Mouse (Mus musculus): ENCODE measurements at regions not wholly inside any gene's neighbourhood (a gene's known extent, or its start where the extent isn't known, plus 50 kb on each side); places are given as distances from the start of the nearest gene placed in this dataset.

- WGBS = 74% methylated on average over 1 of the region's 1 CpGs
Observed at GRCm38 (mm10) chr12:11981743-11982142, 280.2 kb upstream of the Fam49a start.

DNA sequence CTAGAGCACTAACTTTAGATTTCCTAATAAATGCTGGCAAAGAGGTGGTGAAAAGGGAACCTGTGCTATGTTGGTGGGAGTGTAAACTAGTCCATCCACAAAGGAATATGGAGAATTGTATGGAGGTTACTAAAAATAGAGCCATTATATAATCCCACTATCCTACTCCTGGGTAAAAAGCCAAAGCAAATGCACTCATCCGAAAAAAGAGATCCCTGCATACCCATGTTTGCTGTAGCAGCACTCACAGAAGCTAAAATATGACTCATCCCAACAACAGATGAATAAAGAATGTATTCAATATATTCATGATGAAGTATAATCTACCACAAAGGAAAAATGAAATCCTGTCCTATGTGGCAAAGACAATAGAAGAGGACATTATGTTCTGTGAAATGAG lies 268.4 kb upstream of the Fam49a start:
- Histone ChIP-seq H3K36me3 (ENCODE audit: insufficient read depth, low read length) (no peaks in the 10 kb centered on the region), H3K27me3 (ENCODE audit: insufficient read depth, low read length) (no peaks in the 10 kb centered on the region), H3K4me2 (ENCODE audit: low read depth, low read length) (no peak overlapping the region), H3K4me3 (ENCODE audit: low read length) (no peak overlapping the region), H3K27ac (no peak overlapping the region), H3K9ac (replicated peaks; ENCODE audit: low read length) (no peak overlapping the region), H3K4me1 (ENCODE audit: insufficient read depth, low read length) (no peaks in the 10 kb centered on the region), H3K9me3 (ENCODE audit: low read length) (no peaks in the 10 kb centered on the region)
- TF ChIP-seq CTCF (IDR thresholded peaks at IDR 0.05; ENCODE audit: low read depth) = no peak
- WGBS = 72% methylated on average over 1 of the region's 1 CpGs
- DNase-seq (ENCODE audit: low spot score) = no peak
- no peak for ATAC-seq

More at GRCm38 (mm10) chr12:11981743-11982142, 280.2 kb upstream of the Fam49a start:
- no peak for TF ChIP-seq CTCF (IDR thresholded peaks at IDR 0.05; ENCODE audit: low read depth)
- H3K4me1 ChIP-seq (ENCODE audit: insufficient read depth, low read length) = no peaks in the 10 kb centered on the region
- ATAC-seq (no peak), DNase-seq (ENCODE audit: low spot score) (no peak)
- H3K4me3 ChIP-seq (ENCODE audit: low read length) = no peak overlapping the region
- no peaks in the 10 kb centered on the region for H3K27me3 ChIP-seq (ENCODE audit: insufficient read depth, low read length)
- H3K4me2 ChIP-seq (ENCODE audit: low read depth, low read length) = no peak overlapping the region
- H3K9ac ChIP-seq (replicated peaks; ENCODE audit: low read length) = no peak overlapping the region
- no peaks in the 10 kb centered on the region for H3K36me3 ChIP-seq (ENCODE audit: insufficient read depth, low read length)
- no peaks in the 10 kb centered on the region for H3K9me3 ChIP-seq (ENCODE audit: low read length)
- no peak overlapping the region for H3K27ac ChIP-seq

GRCm38 (mm10) chr12:11999199-11999598 lies 262.7 kb upstream of the Fam49a start:
- Histone ChIP-seq H3K9me3 (ENCODE audit: low read length) (no peaks in the 10 kb centered on the region), H3K4me3 (ENCODE audit: low read length) (no peak overlapping the region), H3K27me3 (ENCODE audit: insufficient read depth, low read length) (no peaks in the 10 kb centered on the region), H3K36me3 (ENCODE audit: insufficient read depth, low read length) (no peaks in the 10 kb centered on the region), H3K27ac (no peak overlapping the region), H3K4me2 (ENCODE audit: low read depth, low read length) (no peak overlapping the region), H3K9ac (replicated peaks; ENCODE audit: low read length) (no peak overlapping the region), H3K4me1 (ENCODE audit: insufficient read depth, low read length) (no peaks in the 10 kb centered on the region)
- DNase-seq (ENCODE audit: low spot score) (no peak), ATAC-seq (no peak)
- TF ChIP-seq CTCF (IDR thresholded peaks at IDR 0.05; ENCODE audit: low read depth) = no peak
- WGBS = 79% methylated on average over 4 of the region's 4 CpGs

DNA sequence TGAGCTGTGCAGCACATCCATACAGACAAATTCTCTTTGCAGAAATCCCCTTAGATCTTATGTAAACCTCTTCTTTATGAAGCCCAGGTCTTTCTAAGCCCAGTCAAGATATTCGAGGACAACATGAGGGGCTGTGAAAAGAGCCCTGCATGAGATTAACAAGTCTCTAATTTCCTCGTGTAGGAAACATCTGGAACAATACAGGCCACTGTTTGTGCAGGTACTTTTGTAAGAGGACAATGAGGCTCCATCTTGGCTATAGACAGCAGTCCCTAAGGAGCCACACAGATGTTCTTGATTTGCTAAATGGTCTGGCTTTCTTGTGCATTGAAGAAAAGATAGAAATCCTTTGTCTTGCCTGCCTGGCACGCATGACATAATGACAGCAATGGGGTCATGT lies 259.5 kb upstream of the Fam49a start:
- H3K4me2 ChIP-seq (ENCODE audit: low read depth, low read length) = no peak overlapping the region
- H3K4me1 ChIP-seq (ENCODE audit: insufficient read depth, low read length) = no peaks in the 10 kb centered on the region
- 27% methylated on average over 3 of the region's 3 CpGs for WGBS
- no peak for DNase-seq (ENCODE audit: low spot score)
- no peaks in the 10 kb centered on the region for H3K27me3 ChIP-seq (ENCODE audit: insufficient read depth, low read length)
- H3K9me3 ChIP-seq (ENCODE audit: low read length) = no peaks in the 10 kb centered on the region
- ATAC-seq = no peak
- H3K27ac ChIP-seq = no peak overlapping the region
- no peak overlapping the region for H3K9ac ChIP-seq (replicated peaks; ENCODE audit: low read length)
- TF ChIP-seq CTCF (IDR thresholded peaks at IDR 0.05; ENCODE audit: low read depth) = no peak
- no peaks in the 10 kb centered on the region for H3K36me3 ChIP-seq (ENCODE audit: insufficient read depth, low read length)
- H3K4me3 ChIP-seq (ENCODE audit: low read length) = no peak overlapping the region

DNA sequence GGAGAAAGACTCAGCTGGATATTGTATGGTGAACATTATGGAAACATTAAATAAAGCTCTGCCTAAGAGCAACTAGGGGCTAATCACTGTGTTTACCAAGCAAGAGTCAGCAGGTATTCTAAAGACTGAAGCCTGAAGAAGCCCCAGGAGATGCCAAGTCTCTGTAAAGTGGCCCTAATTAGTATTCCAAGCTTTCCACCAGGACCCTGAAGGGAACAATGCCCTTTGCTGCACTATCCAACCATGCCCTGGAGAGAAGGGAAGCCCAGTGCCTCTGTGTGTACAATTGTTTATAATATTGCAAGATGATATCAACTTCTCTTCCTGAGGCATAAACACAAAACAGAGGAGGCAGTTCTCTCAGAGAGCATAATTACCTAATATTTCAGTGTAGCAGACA lies 251.3 kb upstream of the Fam49a start:
- DNase-seq (ENCODE audit: low spot score) (no peak), ATAC-seq (peak; percentile 29; the same call in 1 of the 2 replicates)
- H3K36me3 ChIP-seq (ENCODE audit: insufficient read depth, low read length) = no peaks in the 10 kb centered on the region
- TF ChIP-seq CTCF (IDR thresholded peaks at IDR 0.05; ENCODE audit: low read depth) = no peak
- no peak overlapping the region for H3K27ac ChIP-seq
- H3K9ac ChIP-seq (replicated peaks; ENCODE audit: low read length) = no peak overlapping the region
- no peaks in the 10 kb centered on the region for H3K4me1 ChIP-seq (ENCODE audit: insufficient read depth, low read length)
- no peaks in the 10 kb centered on the region for H3K9me3 ChIP-seq (ENCODE audit: low read length)
- H3K4me3 ChIP-seq (ENCODE audit: low read length) = no peak overlapping the region
- H3K27me3 ChIP-seq (ENCODE audit: insufficient read depth, low read length) = no peaks in the 10 kb centered on the region
- no peak overlapping the region for H3K4me2 ChIP-seq (ENCODE audit: low read depth, low read length)

GRCm38 (mm10) chr12:12023819-12024470 lies 238.0 kb upstream of the Fam49a start:
- no peak for ATAC-seq
- H3K9ac ChIP-seq (replicated peaks; ENCODE audit: low read length) = no peak overlapping the region
- WGBS = 79% methylated on average over 6 of the region's 6 CpGs
- H3K4me1 ChIP-seq (ENCODE audit: insufficient read depth, low read length) = no peaks in the 10 kb centered on the region
- H3K27ac ChIP-seq = no peak overlapping the region
- TF ChIP-seq CTCF (IDR thresholded peaks at IDR 0.05; ENCODE audit: low read depth) = no peak
- H3K4me3 ChIP-seq (ENCODE audit: low read length) = no peak overlapping the region
- H3K4me2 ChIP-seq (ENCODE audit: low read depth, low read length) = no peak overlapping the region
- H3K27me3 ChIP-seq (ENCODE audit: insufficient read depth, low read length) = no peaks in the 10 kb centered on the region
- no peaks in the 10 kb centered on the region for H3K9me3 ChIP-seq (ENCODE audit: low read length)
- DNase-seq (ENCODE audit: low spot score) = no peak
- no peaks in the 10 kb centered on the region for H3K36me3 ChIP-seq (ENCODE audit: insufficient read depth, low read length)

- Histone ChIP-seq H3K36me3 (ENCODE audit: insufficient read depth, low read length) (no peaks in the 10 kb centered on the region), H3K4me3 (ENCODE audit: low read length) (no peak overlapping the region), H3K27ac (no peak overlapping the region), H3K27me3 (ENCODE audit: insufficient read depth, low read length) (no peaks in the 10 kb centered on the region), H3K9me3 (ENCODE audit: low read length) (no peaks in the 10 kb centered on the region), H3K4me2 (ENCODE audit: low read depth, low read length) (no peak overlapping the region), H3K9ac (replicated peaks; ENCODE audit: low read length) (no peak overlapping the region), H3K4me1 (ENCODE audit: insufficient read depth, low read length) (no peaks in the 10 kb centered on the region)
- DNase-seq (ENCODE audit: low spot score) (no peak), ATAC-seq (no peak)
- no peak for TF ChIP-seq CTCF (IDR thresholded peaks at IDR 0.05; ENCODE audit: low read depth)
- 88% methylated on average over 2 of the region's 2 CpGs for WGBS
Observed at GRCm38 (mm10) chr12:12030039-12030550, 231.8 kb upstream of the Fam49a start.

All from hindbrain, postnatal 0 days (tissue).